Mouse (Mus musculus): ENCODE data around the gene Med16.

DNA sequence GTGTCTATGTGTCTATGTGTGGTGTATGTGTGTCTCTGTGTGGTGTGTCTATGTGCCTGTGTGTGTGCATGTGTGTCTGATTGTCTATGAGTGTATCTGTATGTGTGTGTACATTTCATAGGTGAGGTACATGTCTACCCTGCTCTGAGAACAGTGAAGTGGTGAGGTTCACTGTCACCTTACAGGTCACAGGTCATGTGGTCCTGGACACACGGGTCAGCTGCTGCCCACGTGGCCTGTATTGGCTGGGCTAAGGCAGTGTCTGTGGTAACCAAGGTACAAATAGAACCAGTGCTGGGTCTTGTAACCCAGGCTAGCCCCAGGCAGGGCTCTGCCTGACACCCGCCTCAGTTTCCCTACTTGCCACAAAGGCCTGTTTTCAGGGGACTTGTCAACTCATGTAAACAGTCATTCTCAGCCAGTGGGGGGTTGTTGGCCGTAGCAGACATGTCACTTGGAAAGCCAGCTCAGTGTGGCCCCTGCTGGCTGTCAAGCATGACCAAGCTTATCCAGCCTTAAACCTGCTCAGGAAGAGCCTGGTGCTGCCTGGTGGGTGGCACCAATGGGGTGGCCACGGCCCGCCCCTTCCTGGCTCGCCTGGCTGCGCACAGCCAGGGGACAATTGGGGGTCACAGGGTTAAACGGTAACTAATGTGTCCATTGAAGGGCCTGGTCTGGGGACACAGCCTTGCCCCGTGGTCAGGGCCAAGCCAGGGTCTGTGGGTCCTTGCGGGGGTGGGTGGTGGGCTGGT, 29.2 kb upstream of the Med16 start:
- no peak for TF ChIP-seq POLR2A (IDR thresholded peaks at IDR 0.05; ENCODE audit: extremely low read depth, insufficient read depth, low read length)
- no peak for TF ChIP-seq CTCF (IDR thresholded peaks at IDR 0.05; ENCODE audit: extremely low read depth, insufficient read depth, low read length)

Measured in cortical plate, adult 2 months (tissue).